Mouse (Mus musculus) limb, embryonic 14.5 days (tissue): ENCODE data around the gene Plxdc1. TPM values are rescaled to one million over a fixed set of nuclear protein-coding genes. Genes with fewer than 3 reads are reported as not detected.

Experiments used
- ATAC-seq: fragments of 200-750 bp; cut with Nextera tagmentation; 2 replicates; pipeline ENCODE4 v1.8.0; 2017; ENCODE audit warnings: low read depth, moderate number of reproducible peaks, moderate TSS enrichment; ENCODE audit not compliant: low FRiP score
- DNase-seq: peaks from one replicate; pipeline ENCODE4 v3.0.0-alpha.2; 2015; ENCODE audit warnings: low spot score
- H3K27ac ChIP-seq: fragments of 300-500 bp; sonication (generic); replicated peaks from 2 replicates; pipeline ENCODE4 v1.5.1; 2014; ENCODE audit warnings: low read depth, mild to moderate bottlenecking, low read length, moderate library complexity, mixed read lengths
- H3K27me3 ChIP-seq: fragments of 300-500 bp; sonication (generic); 2 replicates; pipeline ENCODE4 v1.6.1; 2014; ENCODE audit warnings: low read length, mixed read lengths; ENCODE audit not compliant: control insufficient read depth, insufficient read depth
- H3K36me3 ChIP-seq: fragments of 300-500 bp; sonication (generic); 2 replicates; pipeline ENCODE4 v1.6.1; 2014; ENCODE audit warnings: mild to moderate bottlenecking, low read length, moderate library complexity, mixed read lengths; ENCODE audit not compliant: control insufficient read depth, insufficient read depth
- H3K4me1 ChIP-seq: fragments of 300-500 bp; sonication (generic); 2 replicates; pipeline ENCODE4 v1.6.1; 2014; ENCODE audit warnings: antibody characterized with exemption, low read length, mixed read lengths; ENCODE audit not compliant: control insufficient read depth, insufficient read depth
- H3K4me2 ChIP-seq: fragments of 300-500 bp; sonication (generic); replicated peaks from 2 replicates; pipeline ENCODE4 v1.6.1; 2014; ENCODE audit warnings: low read depth, mild to moderate bottlenecking, low read length, moderate library complexity; ENCODE audit not compliant: severe bottlenecking
- H3K4me3 ChIP-seq: fragments of 300-500 bp; sonication (generic); replicated peaks from 2 replicates; pipeline ENCODE4 v1.5.1; 2014; ENCODE audit warnings: low read length
- H3K9ac ChIP-seq: fragments of 300-500 bp; sonication (generic); 2 replicates; pipeline ENCODE4 v1.6.1; 2014; ENCODE audit warnings: mild to moderate bottlenecking, low read depth, low read length, moderate library complexity; ENCODE audit not compliant: severe bottlenecking
- H3K9me3 ChIP-seq: fragments of 300-500 bp; sonication (generic); 2 replicates; pipeline ENCODE4 v1.6.1; 2016; ENCODE audit warnings: low read length; ENCODE audit not compliant: control insufficient read depth
- POLR2A ChIP-seq: fragments of 200-500 bp; IDR thresholded peaks from 2 replicates; pipeline ENCODE4 v1.8.0; 2012; ENCODE audit warnings: inconsistent platforms, mild to moderate bottlenecking, moderate library complexity, borderline replicate concordance; ENCODE audit not compliant: insufficient read depth, insufficient read length; ENCODE audit errors: extremely low read depth
- WGBS: fragments of 180-500 bp; shearing (Covaris S2); extraction: QIAGEN DNeasy Blood & Tissue Kit; methylation state at CpG from one replicate; pipeline ENCODE4 v1.1.7; 2014; 5-methylcytosine and 5-hydroxymethylcytosine counted together
- polyA plus RNA-seq, 2 experiments: library from polyadenylated mRNA; depleted of rRNA in 1 of 2; stranded (reverse) in 1 of 2; unstranded in 1 of 2; fragments of >200 nt; fragmentation: Nextera tagmentation in 1 of 2; extraction: Ambion mirVana in 1 of 2; gene quantifications; 2 replicates each; pipeline versions ENCODE4 v1.2.1 to v1.2.3; 2012 to 2014

Plxdc1 gene
- polyA plus RNA-seq, 2 experiments, result 1.0 to 1.1 TPM

DNA sequence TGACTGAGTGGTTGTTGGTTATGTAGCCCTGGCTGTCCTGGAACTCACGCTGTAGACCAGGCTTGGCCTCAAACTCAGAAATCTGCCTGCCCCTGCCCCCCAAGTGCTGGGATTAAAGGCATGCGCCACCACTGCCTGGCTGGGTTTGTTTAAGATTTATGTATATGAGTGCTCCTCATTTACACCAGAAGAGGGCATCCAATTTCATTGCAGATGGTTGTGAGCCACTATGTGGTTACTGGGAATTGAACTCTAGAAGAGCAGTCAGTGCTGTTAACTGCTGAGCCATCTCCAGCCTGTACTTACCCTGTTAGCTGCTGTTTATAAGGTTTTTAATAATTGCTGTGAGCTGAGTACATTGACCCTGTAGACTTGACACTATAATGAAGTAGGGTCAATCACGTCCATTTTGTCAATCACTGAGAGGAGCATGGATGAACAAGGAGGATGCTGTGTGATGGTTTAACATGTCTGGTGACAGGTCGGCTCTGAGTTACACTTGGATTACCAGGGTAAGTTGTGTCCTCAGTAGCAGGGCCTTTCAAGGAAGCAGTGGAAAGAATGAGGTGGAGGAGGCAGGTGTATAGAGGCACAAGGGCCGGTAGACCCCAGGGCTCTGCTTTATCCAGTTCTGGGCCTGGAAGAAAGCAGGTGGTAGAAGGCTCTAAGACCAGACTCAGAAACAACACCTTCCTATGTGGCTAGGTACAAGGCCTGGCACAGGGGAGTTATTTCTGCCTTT, 44.6 kb upstream of the Plxdc1 start:
- H3K36me3 ChIP-seq, result peaks cover 35% of the 10 kb centered on the region
- H3K9ac ChIP-seq, result no peak overlapping the region
- H3K9me3 ChIP-seq, result no peaks in the 10 kb centered on the region
- DNase-seq, result no peak
- H3K27ac ChIP-seq, result no peak overlapping the region
- no peak for TF ChIP-seq POLR2A
- H3K4me1 ChIP-seq, result peaks cover 18% of the 10 kb centered on the region
- no peak overlapping the region for H3K4me3 ChIP-seq
- no peak for ATAC-seq
- peaks cover 13% of the 10 kb centered on the region; the same call in 1 of the 2 replicates for H3K27me3 ChIP-seq
- no peak overlapping the region for H3K4me2 ChIP-seq
- 50% methylated on average over 5 of the region's 5 CpGs for WGBS

DNA sequence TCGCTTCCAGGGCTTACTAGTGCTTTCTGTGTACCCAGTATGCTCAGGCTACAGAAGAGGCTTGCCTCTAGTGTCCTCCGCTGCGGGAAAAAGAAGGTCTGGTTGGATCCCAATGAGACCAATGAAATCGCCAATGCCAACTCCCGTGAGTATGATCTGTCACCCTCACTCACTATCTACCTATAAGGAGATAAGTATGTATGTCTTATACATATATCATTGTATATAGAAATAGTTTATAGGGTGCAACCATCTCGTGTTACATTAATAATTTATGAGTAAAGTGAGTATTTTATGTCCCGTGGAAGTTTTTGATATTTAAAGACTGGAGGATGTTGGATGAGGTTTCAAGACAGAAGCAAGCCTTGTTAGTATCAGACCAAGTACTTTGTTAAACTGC, 41.5 kb upstream of the Plxdc1 start:
- Histone ChIP-seq H3K9ac (peak overlapping the region; percentile 99), H3K9me3 (no peaks in the 10 kb centered on the region), H3K4me1 (peaks cover 15% of the 10 kb centered on the region), H3K27ac (no peak overlapping the region), H3K36me3 (peaks cover 35% of the 10 kb centered on the region), H3K4me2 (peak overlapping the region; percentile 66), H3K27me3 (no peaks in the 10 kb centered on the region), H3K4me3 (peak overlapping the region; percentile 98)
- no peak for DNase-seq
- no peak for ATAC-seq
- WGBS, result 21% methylated on average over 7 of the region's 7 CpGs
- TF ChIP-seq POLR2A, result no peak

DNA sequence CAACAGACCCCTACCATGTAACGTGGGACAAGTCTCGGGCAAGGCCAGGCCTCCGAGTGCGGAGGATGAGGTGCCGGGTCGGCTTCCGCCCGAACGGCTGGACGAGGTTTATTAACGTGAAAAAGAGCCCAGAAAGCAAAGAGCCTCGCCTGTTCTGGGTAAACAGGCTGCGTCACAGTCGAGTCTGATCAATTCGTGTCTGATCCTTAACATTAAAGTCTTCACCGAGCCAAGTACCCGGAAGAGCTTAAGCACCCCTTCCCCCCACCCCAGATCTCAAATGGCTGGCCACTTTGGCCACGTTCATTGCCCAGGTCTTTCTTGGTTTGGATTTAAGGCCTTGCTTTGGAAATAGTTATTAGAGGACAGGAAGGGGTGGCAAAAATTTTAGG, 41.0 kb upstream of the Plxdc1 start:
- Histone ChIP-seq H3K27ac (peak overlapping the region; percentile 91), H3K27me3 (no peaks in the 10 kb centered on the region), H3K4me2 (peak overlapping the region; percentile 66), H3K9ac (peak overlapping the region; percentile 99), H3K9me3 (no peaks in the 10 kb centered on the region), H3K4me1 (peaks cover 15% of the 10 kb centered on the region), H3K4me3 (peak overlapping the region; percentile 98), H3K36me3 (peaks cover 35% of the 10 kb centered on the region)
- no peak for ATAC-seq
- no peak for DNase-seq
- no peak for TF ChIP-seq POLR2A
- under 1% methylated on average over 18 of the region's 18 CpGs for WGBS

DNA sequence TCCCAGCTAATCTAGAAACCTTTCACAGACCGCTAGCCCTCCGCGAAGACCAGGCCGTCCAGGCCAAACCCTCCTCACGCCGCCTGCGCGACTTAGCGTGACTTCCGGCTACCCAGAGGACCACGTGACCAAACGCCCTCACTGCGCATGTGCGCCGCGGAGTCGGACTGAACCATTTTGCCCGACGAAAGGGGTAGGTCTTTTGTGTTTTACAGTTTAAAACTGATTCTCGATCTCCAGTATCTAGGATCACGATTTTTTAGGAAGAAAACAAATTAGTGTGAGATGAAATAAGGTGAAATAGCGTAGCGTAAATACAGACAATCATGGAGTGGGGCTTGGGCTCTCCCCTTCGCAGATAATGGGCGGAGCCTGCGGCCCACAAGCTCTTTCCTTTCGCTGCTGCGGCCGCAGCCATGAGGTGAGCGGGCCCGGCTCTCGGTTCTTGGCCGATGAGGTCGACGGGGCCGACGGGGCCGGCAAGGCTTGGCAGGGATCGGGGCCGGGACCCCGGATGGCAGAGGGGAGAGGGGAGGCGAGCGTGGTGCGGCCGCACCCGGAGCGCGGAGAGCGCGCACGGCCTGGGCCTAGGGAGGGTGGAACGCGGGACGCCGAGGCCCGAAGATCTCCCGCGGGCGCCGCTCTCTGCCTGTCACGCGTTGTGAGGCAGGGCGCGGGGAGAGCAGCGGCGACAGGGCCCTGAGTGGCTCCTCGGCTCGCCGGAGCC, 40.5 kb upstream of the Plxdc1 start, which contains the start of gene Rpl19:
Rpl19 (plus strand) TSS at position 141 of the 727 bp plus-strand sequence.
- peak; percentile 96; the same call in 1 of the 2 replicates for TF ChIP-seq POLR2A
- H3K36me3 ChIP-seq, result peaks cover 35% of the 10 kb centered on the region
- peak within 1 kb of the TSS; percentile 98 for H3K4me3 ChIP-seq
- WGBS, result under 1% methylated on average over 49 of the region's 69 CpGs
- H3K27ac ChIP-seq, result peak within 1 kb of the TSS; percentile 91
- H3K9me3 ChIP-seq, result no peaks in the 10 kb centered on the region
- ATAC-seq (peak; percentile 85), DNase-seq (peak; percentile 90)
- peak within 1 kb of the TSS; percentile 66 for H3K4me2 ChIP-seq
- no peaks in the 10 kb centered on the region for H3K27me3 ChIP-seq
- H3K4me1 ChIP-seq, result peaks cover 15% of the 10 kb centered on the region
- H3K9ac ChIP-seq, result peak within 1 kb of the TSS; percentile 99

DNA sequence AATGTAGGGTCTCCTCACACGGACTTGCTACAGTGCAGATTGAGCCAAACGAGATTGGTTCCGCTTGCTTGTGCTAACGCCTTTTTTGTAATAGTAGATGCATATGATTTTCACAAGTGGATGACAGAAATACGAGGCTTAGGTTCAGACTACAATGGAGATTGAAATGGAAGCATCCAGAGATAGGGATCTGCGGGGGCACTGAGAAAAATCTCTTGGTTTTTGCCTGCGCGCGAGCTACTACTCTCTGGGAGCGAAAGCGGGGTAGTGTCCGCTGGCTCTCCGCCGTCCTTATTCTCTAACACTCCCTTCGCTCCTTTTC, 40.0 kb upstream of the Plxdc1 start:
- H3K4me3 ChIP-seq, result peak overlapping the region; percentile 98
- no peak for TF ChIP-seq POLR2A
- H3K27ac ChIP-seq, result peak overlapping the region; percentile 91
- peak overlapping the region; percentile 66 for H3K4me2 ChIP-seq
- H3K36me3 ChIP-seq, result peaks cover 33% of the 10 kb centered on the region
- ATAC-seq, result no peak
- peaks cover 19% of the 10 kb centered on the region for H3K4me1 ChIP-seq
- peak overlapping the region; percentile 99 for H3K9ac ChIP-seq
- H3K9me3 ChIP-seq, result no peaks in the 10 kb centered on the region
- WGBS, result 7% methylated on average over 15 of the region's 15 CpGs
- H3K27me3 ChIP-seq, result no peaks in the 10 kb centered on the region
- no peak for DNase-seq
